Mouse (Mus musculus) brown adipose tissue, adult 24 weeks (tissue): Measurements from ENCODE around the gene Ajap1. TPM values are rescaled to one million over a fixed set of nuclear protein-coding genes. Genes with fewer than 3 reads are reported as not detected.

Source experiments
- H3K27ac ChIP-seq: fragments of 200-500 bp; replicated peaks from 2 replicates; pipeline ENCODE4 v1.5.1; 2012; ENCODE audit warnings: low read depth, mild to moderate bottlenecking, low read length
- H3K4me1 ChIP-seq: fragments of 200-500 bp; 2 replicates; pipeline ENCODE4 v1.6.1; 2012; ENCODE audit warnings: low read length, mixed read lengths; ENCODE audit not compliant: control insufficient read depth, insufficient read depth, insufficient read length
- H3K4me3 ChIP-seq: fragments of 200-500 bp; 2 replicates; pipeline ENCODE4 v1.5.1; 2012; ENCODE audit warnings: low read depth, mild to moderate bottlenecking, low read length, moderate library complexity; ENCODE audit not compliant: insufficient read depth
- polyA plus RNA-seq: library from polyadenylated mRNA; stranded (reverse); fragments of >200 nt; gene quantifications from 2 replicates; pipeline ENCODE4 v1.2.4, GENCODE M21; 2012; ENCODE audit not compliant: missing spikeins, insufficient read depth, insufficient read length

The Ajap1 gene
- polyA plus RNA-seq, 1 experiment, result not detected

GRCm38 (mm10) chr4:153344999-153345398 lies 137.6 kb downstream of the Ajap1 start:
- Histone ChIP-seq H3K4me1 (no peaks in the 10 kb centered on the region), H3K4me3 (no peak overlapping the region), H3K27ac (no peak overlapping the region)

- no peak overlapping the region for H3K27ac ChIP-seq
- no peaks in the 10 kb centered on the region for H3K4me1 ChIP-seq
- H3K4me3 ChIP-seq, result no peak overlapping the region
These were observed 141.7 kb downstream of the Ajap1 start for GRCm38 (mm10) chr4:153340887-153341286.

GRCm38 (mm10) chr4:153335301-153335799 lies 147.3 kb downstream of the Ajap1 start:
- no peak overlapping the region for H3K27ac ChIP-seq
- H3K4me3 ChIP-seq, result no peak overlapping the region
- H3K4me1 ChIP-seq, result no peaks in the 10 kb centered on the region

- no peak overlapping the region for H3K27ac ChIP-seq
- no peaks in the 10 kb centered on the region for H3K4me1 ChIP-seq
- no peak overlapping the region for H3K4me3 ChIP-seq
These were observed 154.8 kb downstream of the Ajap1 start for GRCm38 (mm10) chr4:153327809-153328208.
